Comparison of ENCODE assay signal across 16 mouse cellular contexts in the genomic region with DNA sequence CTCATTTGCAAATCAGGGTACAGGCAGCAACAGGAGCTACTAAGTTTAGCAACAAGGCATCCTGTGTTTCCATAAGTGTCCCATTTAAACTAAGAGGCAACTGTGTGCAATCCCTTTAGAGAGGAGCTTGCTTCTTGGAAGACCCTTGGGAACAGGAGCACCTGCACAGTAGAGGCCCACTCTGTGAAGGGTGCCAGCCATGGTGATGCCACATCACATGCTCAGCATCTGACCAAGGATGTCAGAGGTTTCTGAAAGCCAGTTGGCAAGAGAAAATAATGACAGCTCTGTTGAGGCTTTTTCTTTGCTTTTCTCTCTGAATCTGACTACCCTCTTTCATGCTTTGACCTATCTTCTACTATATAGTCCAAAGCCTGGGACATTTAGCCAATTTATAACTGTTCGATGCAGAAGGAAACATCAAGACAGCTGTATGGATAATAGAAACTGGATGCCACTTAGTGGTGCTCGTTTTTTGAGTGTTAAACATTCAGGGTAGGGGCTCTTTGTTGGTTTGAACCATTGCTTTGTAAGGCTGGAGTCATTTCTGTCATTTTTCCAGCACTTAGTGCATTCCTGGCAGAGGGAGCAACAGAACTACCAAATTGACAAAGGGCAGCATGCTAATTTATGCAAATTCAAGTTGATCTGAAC.
DNase-seq lines count a peak whose midpoint lies in the region; ATAC-seq and TF ChIP-seq lines count a peak whose summit lies in the region.
"Had no signal": no experiment of that assay in that cellular context is flagged by ENCODE, and none has a peak within 500 bp of the region (broad histone marks: within the 10 kb centered on the region; RNA-seq: fewer than 3 reads in every experiment).

No protein-coding gene starts in this region.

- WGBS in forebrain, embryonic 14.5 days: 5% methylated on average over 2 of the region's 2 CpGs
- 66% methylated on average over 2 of the region's 2 CpGs for WGBS in forebrain, embryonic 11.5 days
- WGBS in midbrain, embryonic 15.5 days: 48% methylated on average over 2 of the region's 2 CpGs
- WGBS in midbrain, embryonic 10.5 days: 70% methylated on average over 2 of the region's 2 CpGs
- 53% methylated on average over 2 of the region's 2 CpGs for WGBS in hindbrain, embryonic 16.5 days

- peak overlapping the region; percentile 44; the same call in 1 of the 2 replicates for H3K27ac ChIP-seq in forebrain, embryonic 14.5 days (ENCODE audit: low read depth, low read length)
- no peak overlapping the region for H3K27ac ChIP-seq in forebrain, embryonic 11.5 days (ENCODE audit: low read depth, low read length)
- H3K27ac ChIP-seq in midbrain, embryonic 15.5 days: no peak overlapping the region
- no peak overlapping the region for H3K27ac ChIP-seq in midbrain, embryonic 10.5 days (replicated peaks)
- H3K27ac ChIP-seq in hindbrain, embryonic 16.5 days (ENCODE audit: low read depth, low read length): no peak overlapping the region
- no peak overlapping the region for H3K27ac ChIP-seq in gastrocnemius, adult 2 months
- H3K27ac ChIP-seq: embryonic facial prominence, embryonic 13.5 days; limb, embryonic 13.5 days had no signal

- intact Hi-C loops in gastrocnemius, adult 2 months (cut with DNase I): no loop called here

- ATAC-seq in forebrain, embryonic 14.5 days: peak; percentile 86
- ATAC-seq in forebrain, embryonic 11.5 days (replicated peaks; ENCODE audit: low FRiP score): no peak
- peak; percentile 48 for ATAC-seq in midbrain, embryonic 15.5 days (replicated peaks)
- ATAC-seq in hindbrain, embryonic 16.5 days: peak; percentile 94
- ATAC-seq: intestine, postnatal 0 days; liver, postnatal 0 days had no signal

- no peak overlapping the region for H3K9ac ChIP-seq in forebrain, embryonic 14.5 days (ENCODE audit: low read length)
- H3K9ac ChIP-seq in forebrain, embryonic 11.5 days (ENCODE audit: low read length): no peak overlapping the region
- no peak overlapping the region for H3K9ac ChIP-seq in midbrain, embryonic 15.5 days
- H3K9ac ChIP-seq in hindbrain, embryonic 16.5 days (ENCODE audit: low read depth, low read length): no peak overlapping the region
- H3K9ac ChIP-seq: embryonic facial prominence, embryonic 13.5 days; limb, embryonic 13.5 days; liver, postnatal 0 days had no signal

- H3K4me3 ChIP-seq in forebrain, embryonic 14.5 days (ENCODE audit: low read depth, low read length): no peak overlapping the region
- H3K4me3 ChIP-seq in forebrain, embryonic 11.5 days (ENCODE audit: low read depth, low read length): no peak overlapping the region
- no peak overlapping the region for H3K4me3 ChIP-seq in midbrain, embryonic 15.5 days
- no peak overlapping the region for H3K4me3 ChIP-seq in midbrain, embryonic 10.5 days
- no peak overlapping the region for H3K4me3 ChIP-seq in hindbrain, embryonic 16.5 days (ENCODE audit: low read length)
- H3K4me3 ChIP-seq in gastrocnemius, adult 2 months: no peak overlapping the region
- H3K4me3 ChIP-seq: embryonic facial prominence, embryonic 13.5 days; limb, embryonic 13.5 days had no signal

- peak; percentile 83 for DNase-seq in forebrain, embryonic 14.5 days (ENCODE audit: low spot score)
- DNase-seq in forebrain, embryonic 11.5 days (ENCODE audit: low spot score): no peak
- DNase-seq in midbrain, embryonic 10.5 days (ENCODE audit: low spot score): no peak
- DNase-seq in telencephalon, adult 2 months (ENCODE audit: low read depth, low spot score): peak; percentile 36
- DNase-seq in gastrocnemius, adult 2 months: no peak
- DNase-seq: cerebellum, postnatal 36 days; heart, adult 18-20 months; heart, postnatal 14 days; kidney, postnatal 25 days; liver, postnatal 0 days had no signal

- H3K4me2 ChIP-seq in forebrain, embryonic 14.5 days (ENCODE audit: low read length): no peak overlapping the region
- no peak overlapping the region for H3K4me2 ChIP-seq in forebrain, embryonic 11.5 days (ENCODE audit: low read depth, low read length, severe bottlenecking)
- H3K4me2 ChIP-seq in midbrain, embryonic 15.5 days: no peak overlapping the region
- no peak overlapping the region for H3K4me2 ChIP-seq in hindbrain, embryonic 16.5 days (ENCODE audit: low read length)
- H3K4me2 ChIP-seq: embryonic facial prominence, embryonic 13.5 days; limb, embryonic 13.5 days had no signal

- no peaks in the 10 kb centered on the region for H3K27me3 ChIP-seq in forebrain, embryonic 14.5 days (replicated peaks; ENCODE audit: control insufficient read depth, insufficient read depth, low read length)
- no peaks in the 10 kb centered on the region for H3K27me3 ChIP-seq in forebrain, embryonic 11.5 days (ENCODE audit: control insufficient read depth, insufficient read depth, low read length)
- no peaks in the 10 kb centered on the region for H3K27me3 ChIP-seq in midbrain, embryonic 15.5 days (replicated peaks)
- H3K27me3 ChIP-seq in midbrain, embryonic 10.5 days (ENCODE audit: low read depth, poor library complexity, severe bottlenecking): no peaks in the 10 kb centered on the region
- H3K27me3 ChIP-seq in hindbrain, embryonic 16.5 days (replicated peaks; ENCODE audit: control insufficient read depth, insufficient read depth, low read length): no peaks in the 10 kb centered on the region
- H3K27me3 ChIP-seq: embryonic facial prominence, embryonic 13.5 days; limb, embryonic 13.5 days had no signal

- TF ChIP-seq CTCF in gastrocnemius, adult 2 months (IDR thresholded peaks at IDR 0.05): no peak

- no peaks in the 10 kb centered on the region for H3K36me3 ChIP-seq in forebrain, embryonic 14.5 days (ENCODE audit: control insufficient read depth, insufficient read depth, low read length)
- H3K36me3 ChIP-seq in forebrain, embryonic 11.5 days (ENCODE audit: control insufficient read depth, insufficient read depth, low read length): no peaks in the 10 kb centered on the region
- H3K36me3 ChIP-seq in midbrain, embryonic 15.5 days (replicated peaks): no peaks in the 10 kb centered on the region
- no peaks in the 10 kb centered on the region for H3K36me3 ChIP-seq in midbrain, embryonic 10.5 days
- no peaks in the 10 kb centered on the region for H3K36me3 ChIP-seq in hindbrain, embryonic 16.5 days (ENCODE audit: control insufficient read depth, insufficient read depth, low read length)
- H3K36me3 ChIP-seq: embryonic facial prominence, embryonic 13.5 days; G1E; limb, embryonic 13.5 days had no signal

- H3K9me3 ChIP-seq in forebrain, embryonic 14.5 days (replicated peaks; ENCODE audit: control insufficient read depth, low read length): no peaks in the 10 kb centered on the region
- H3K9me3 ChIP-seq in forebrain, embryonic 11.5 days (ENCODE audit: control insufficient read depth, low read length): no peaks in the 10 kb centered on the region
- H3K9me3 ChIP-seq in midbrain, embryonic 15.5 days: no peaks in the 10 kb centered on the region
- H3K9me3 ChIP-seq in midbrain, embryonic 10.5 days (replicated peaks): no peaks in the 10 kb centered on the region
- H3K9me3 ChIP-seq in hindbrain, embryonic 16.5 days (ENCODE audit: control insufficient read depth, low read length): no peaks in the 10 kb centered on the region
- H3K9me3 ChIP-seq: embryonic facial prominence, embryonic 13.5 days; limb, embryonic 13.5 days had no signal

- H3K4me1 ChIP-seq in forebrain, embryonic 14.5 days (ENCODE audit: control insufficient read depth, insufficient read depth, low read length): peaks cover 12% of the 10 kb centered on the region
- no peaks in the 10 kb centered on the region for H3K4me1 ChIP-seq in forebrain, embryonic 11.5 days (replicated peaks; ENCODE audit: control insufficient read depth, insufficient read depth, low read length)
- H3K4me1 ChIP-seq in midbrain, embryonic 15.5 days: no peaks in the 10 kb centered on the region
- 0 out of 2 replicates have a peak, but pooled peaks cover 4% of the 10 kb centered on the region for H3K4me1 ChIP-seq in midbrain, embryonic 10.5 days
- no peaks in the 10 kb centered on the region for H3K4me1 ChIP-seq in hindbrain, embryonic 16.5 days (ENCODE audit: control insufficient read depth, insufficient read depth, low read depth, low read length)
- H3K4me1 ChIP-seq: embryonic facial prominence, embryonic 13.5 days; limb, embryonic 13.5 days had no signal

Comparison
In these comparisons a context has a peak if more than half of its experiments do, and no peak if none do; other contexts are left out.
1. DNase-seq: peak in forebrain, embryonic 14.5 days (single experiment) and telencephalon, adult 2 months (single experiment); none in forebrain, embryonic 11.5 days (single experiment), midbrain, embryonic 10.5 days (single experiment) and gastrocnemius, adult 2 months (single experiment).